Mouse (Mus musculus) embryonic facial prominence, embryonic 11.5 days (tissue): ENCODE results near the gene Mlph. TPM values are rescaled to one million over a fixed set of nuclear protein-coding genes. Genes with fewer than 3 reads are reported as not detected.
A peak's percentile ranks its signal among the peaks of the same experiment; 100 is the strongest.

Source experiments
- ATAC-seq: fragments of 200-750 bp; cut with Nextera tagmentation; replicated peaks from 2 replicates; pipeline ENCODE4 v1.8.0; 2017; ENCODE audit warnings: low read depth; ENCODE audit not compliant: insufficient number of reproducible peaks, low FRiP score, low TSS enrichment
- DNase-seq: peaks from one replicate; pipeline ENCODE4 v3.0.0-alpha.2; 2015; ENCODE audit warnings: low spot score
- H3K27ac ChIP-seq: fragments of 300-500 bp; sonication (generic); replicated peaks from 2 replicates; pipeline ENCODE4 v1.5.1; 2014; ENCODE audit warnings: mild to moderate bottlenecking, low read depth, low read length, control low read depth
- H3K27me3 ChIP-seq: fragments of 300-500 bp; sonication (generic); 2 replicates; pipeline ENCODE4 v1.6.1; 2014; ENCODE audit warnings: mild to moderate bottlenecking, low read length, moderate library complexity, mixed read lengths; ENCODE audit not compliant: control insufficient read depth, insufficient read depth
- H3K36me3 ChIP-seq: fragments of 300-500 bp; sonication (generic); replicated peaks from 2 replicates; pipeline ENCODE4 v1.6.1; 2014; ENCODE audit warnings: low read depth, mild to moderate bottlenecking, low read length, moderate library complexity, mixed read lengths; ENCODE audit not compliant: control insufficient read depth, insufficient read depth
- H3K4me1 ChIP-seq: fragments of 300-500 bp; sonication (generic); 2 replicates; pipeline ENCODE4 v1.6.1; 2014; ENCODE audit warnings: low read length, mixed read lengths; ENCODE audit not compliant: control insufficient read depth, insufficient read depth
- H3K4me2 ChIP-seq: fragments of 300-500 bp; sonication (generic); 2 replicates; pipeline ENCODE4 v1.6.1; 2014; ENCODE audit warnings: low read depth, mild to moderate bottlenecking, control low read depth, low read length, moderate library complexity
- H3K4me3 ChIP-seq: fragments of 300-500 bp; sonication (generic); 2 replicates; pipeline ENCODE4 v1.5.1; 2014; ENCODE audit warnings: low read depth, low read length, control low read depth
- H3K9ac ChIP-seq: fragments of 300-500 bp; sonication (generic); replicated peaks from 2 replicates; pipeline ENCODE4 v1.6.1; 2014; ENCODE audit warnings: mild to moderate bottlenecking, control low read depth, low read length
- H3K9me3 ChIP-seq: fragments of 300-500 bp; sonication (generic); replicated peaks from 2 replicates; pipeline ENCODE4 v1.6.1; 2016; ENCODE audit warnings: mild to moderate bottlenecking, low read length, inconsistent platforms, mixed read lengths; ENCODE audit not compliant: control insufficient read depth
- WGBS: fragments of 180-500 bp; shearing (Covaris S2); extraction: QIAGEN DNeasy Blood & Tissue Kit; methylation state at CpG from one replicate; pipeline ENCODE4 v1.1.7; 2014; 5-methylcytosine and 5-hydroxymethylcytosine counted together
- polyA plus RNA-seq: library from polyadenylated mRNA; unstranded; fragments of >200 nt; fragmentation: Nextera tagmentation; extraction: Ambion mirVana; gene quantifications from 2 replicates; pipeline ENCODE4 v1.2.1, GENCODE M21; 2014

The Mlph gene
- 0.07 and 0.31 TPM in 2 replicates for polyA plus RNA-seq

DNA sequence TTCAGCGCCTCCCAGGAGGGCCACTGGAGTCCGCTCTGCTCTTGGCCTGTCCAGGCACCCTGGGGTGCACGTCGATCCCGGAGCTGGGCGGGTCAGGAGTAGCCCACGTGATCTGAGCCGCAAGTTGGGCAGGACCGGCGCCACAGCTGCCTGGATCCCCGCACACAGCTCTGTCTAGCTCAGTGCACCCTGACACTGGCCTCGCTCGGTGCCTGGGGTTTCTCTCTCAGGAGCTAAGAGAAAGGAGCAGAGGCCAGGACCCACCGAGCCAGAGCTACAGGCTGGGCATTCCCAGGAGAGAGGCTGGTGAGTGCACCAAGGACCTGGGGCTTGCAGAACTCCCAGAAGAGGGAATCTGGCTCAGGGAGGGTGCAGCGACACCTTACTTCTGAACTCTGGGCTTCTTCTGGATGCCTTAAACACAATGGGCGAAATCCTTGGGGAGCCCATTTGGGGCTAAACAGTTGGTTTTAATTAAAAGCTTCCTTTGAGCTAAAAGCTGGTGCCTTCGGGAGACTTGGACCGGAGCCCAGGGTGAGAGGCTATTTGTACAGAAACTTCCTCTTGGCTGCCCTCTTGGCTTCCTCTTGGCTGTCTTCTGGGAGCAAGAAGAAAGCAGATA lies at the start of gene Mlph:
Gene Mlph, plus strand, starts transcription at position 138 of the 622 bp plus-strand sequence.
- Histone ChIP-seq H3K9ac (peak within 1 kb of the TSS; percentile 15), H3K4me1 (no peaks in the 10 kb centered on the region), H3K27me3 (no peaks in the 10 kb centered on the region), H3K4me3 (no peak within 1 kb of the TSS), H3K9me3 (no peaks in the 10 kb centered on the region; the same call in 1 of the 2 replicates), H3K36me3 (no peaks in the 10 kb centered on the region), H3K27ac (no peak within 1 kb of the TSS), H3K4me2 (peak within 1 kb of the TSS; percentile 27)
- whole genome bisulfite sequencing, result 11% methylated on average over 18 of the region's 18 CpGs
- DNase-seq (peak; percentile 33), ATAC-seq (no peak)

DNA sequence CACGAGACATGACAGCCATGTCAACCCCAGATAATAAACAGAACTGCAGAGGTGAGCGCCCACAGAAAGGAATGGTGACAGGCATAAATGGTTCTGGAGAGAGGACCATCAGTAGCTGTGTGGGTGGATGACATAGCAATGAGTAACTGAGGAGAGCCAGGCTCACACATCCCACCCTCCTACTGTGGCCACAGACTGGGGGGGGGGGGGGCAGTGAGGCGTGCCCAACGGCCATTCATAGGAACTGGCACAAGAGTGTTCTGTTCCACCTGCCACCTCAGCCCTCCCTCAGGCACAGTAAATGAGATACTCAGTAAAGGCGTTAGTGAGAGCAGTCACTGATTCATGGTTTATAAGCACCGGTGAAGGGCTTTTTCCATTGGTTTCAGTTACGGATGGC lies 48.2 kb upstream of the Mlph start:
- Histone ChIP-seq H3K4me2 (no peak overlapping the region), H3K9ac (no peak overlapping the region), H3K4me3 (no peak overlapping the region), H3K27ac (no peak overlapping the region), H3K4me1 (no peaks in the 10 kb centered on the region), H3K36me3 (no peaks in the 10 kb centered on the region), H3K9me3 (no peaks in the 10 kb centered on the region), H3K27me3 (no peaks in the 10 kb centered on the region)
- ATAC-seq (no peak), DNase-seq (no peak)
- WGBS, result 84% methylated on average over 7 of the region's 7 CpGs

DNA sequence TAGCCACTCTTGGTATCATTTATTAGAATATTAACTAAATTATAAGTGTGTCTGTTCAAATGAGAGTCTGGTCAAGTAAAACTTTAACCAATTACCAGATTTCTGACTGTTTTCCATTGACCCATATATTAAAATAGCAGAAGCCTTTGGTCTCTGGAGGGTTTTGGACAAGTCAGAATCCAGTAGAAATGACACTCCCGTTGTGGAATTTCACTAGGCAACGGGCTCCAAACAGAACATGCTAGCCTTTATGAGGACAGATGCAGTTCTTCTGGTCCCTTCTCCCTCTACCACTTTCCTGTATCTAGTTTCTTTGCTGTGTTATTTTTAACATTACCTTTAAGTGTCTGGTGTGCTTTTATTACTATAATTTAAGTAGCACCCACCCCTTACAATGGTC lies 44.3 kb upstream of the Mlph start:
- Histone ChIP-seq H3K4me3 (no peak overlapping the region), H3K9ac (no peak overlapping the region), H3K36me3 (no peaks in the 10 kb centered on the region), H3K4me2 (no peak overlapping the region), H3K9me3 (no peaks in the 10 kb centered on the region), H3K4me1 (no peaks in the 10 kb centered on the region), H3K27ac (no peak overlapping the region), H3K27me3 (no peaks in the 10 kb centered on the region)
- ATAC-seq, result no peak
- DNase-seq, result no peak
- WGBS, result 78% methylated on average over 2 of the region's 2 CpGs

DNA sequence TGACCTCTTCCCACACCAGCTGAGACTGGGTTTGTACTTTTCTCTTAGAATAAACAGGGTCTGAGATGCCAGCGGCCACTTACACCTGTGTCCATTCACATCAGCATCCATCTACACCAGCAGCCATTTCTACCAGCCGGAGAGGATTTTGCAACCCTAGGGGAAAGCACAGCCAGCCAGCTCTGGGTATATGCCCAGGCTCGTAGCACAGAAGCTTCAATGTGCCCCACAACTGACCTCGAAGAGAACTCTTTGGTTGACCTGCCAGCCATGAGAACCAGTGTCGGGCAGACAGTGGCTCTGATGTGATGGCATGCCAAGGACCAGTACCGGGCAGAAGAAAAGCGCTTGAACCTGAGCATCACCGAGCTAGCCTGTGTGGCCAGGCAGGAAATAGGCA lies 39.5 kb upstream of the Mlph start:
- Histone ChIP-seq H3K4me3 (no peak overlapping the region), H3K4me1 (no peaks in the 10 kb centered on the region), H3K9ac (no peak overlapping the region), H3K27me3 (no peaks in the 10 kb centered on the region), H3K27ac (no peak overlapping the region), H3K4me2 (no peak overlapping the region), H3K36me3 (no peaks in the 10 kb centered on the region), H3K9me3 (no peaks in the 10 kb centered on the region)
- 87% methylated on average over 8 of the region's 8 CpGs for WGBS
- DNase-seq (no peak), ATAC-seq (no peak)

DNA sequence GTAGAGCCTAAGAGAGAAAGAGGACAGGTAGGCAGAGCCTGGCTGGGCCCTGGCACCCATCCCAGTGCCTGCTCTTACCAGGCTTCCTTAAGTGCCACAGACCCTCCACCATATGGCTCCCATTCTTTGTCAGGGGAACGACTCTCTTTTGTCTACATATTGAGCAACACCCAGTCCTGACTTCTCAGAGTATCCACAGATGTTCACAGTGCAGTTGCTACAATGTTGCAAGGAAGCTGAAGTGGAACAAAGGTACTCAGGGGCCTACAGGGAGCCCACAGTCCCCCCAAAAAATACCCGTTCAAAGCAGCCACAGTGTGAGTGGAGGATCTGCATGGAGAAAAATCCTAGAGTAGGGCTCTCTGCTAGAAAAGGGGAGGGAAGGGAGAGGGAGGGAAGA lies 38.9 kb upstream of the Mlph start:
- Histone ChIP-seq H3K4me1 (no peaks in the 10 kb centered on the region), H3K36me3 (no peaks in the 10 kb centered on the region), H3K9ac (no peak overlapping the region), H3K4me3 (no peak overlapping the region), H3K27ac (no peak overlapping the region), H3K9me3 (no peaks in the 10 kb centered on the region), H3K4me2 (no peak overlapping the region), H3K27me3 (no peaks in the 10 kb centered on the region)
- ATAC-seq (no peak), DNase-seq (no peak)
- WGBS, result 39% methylated on average over 2 of the region's 2 CpGs

DNA sequence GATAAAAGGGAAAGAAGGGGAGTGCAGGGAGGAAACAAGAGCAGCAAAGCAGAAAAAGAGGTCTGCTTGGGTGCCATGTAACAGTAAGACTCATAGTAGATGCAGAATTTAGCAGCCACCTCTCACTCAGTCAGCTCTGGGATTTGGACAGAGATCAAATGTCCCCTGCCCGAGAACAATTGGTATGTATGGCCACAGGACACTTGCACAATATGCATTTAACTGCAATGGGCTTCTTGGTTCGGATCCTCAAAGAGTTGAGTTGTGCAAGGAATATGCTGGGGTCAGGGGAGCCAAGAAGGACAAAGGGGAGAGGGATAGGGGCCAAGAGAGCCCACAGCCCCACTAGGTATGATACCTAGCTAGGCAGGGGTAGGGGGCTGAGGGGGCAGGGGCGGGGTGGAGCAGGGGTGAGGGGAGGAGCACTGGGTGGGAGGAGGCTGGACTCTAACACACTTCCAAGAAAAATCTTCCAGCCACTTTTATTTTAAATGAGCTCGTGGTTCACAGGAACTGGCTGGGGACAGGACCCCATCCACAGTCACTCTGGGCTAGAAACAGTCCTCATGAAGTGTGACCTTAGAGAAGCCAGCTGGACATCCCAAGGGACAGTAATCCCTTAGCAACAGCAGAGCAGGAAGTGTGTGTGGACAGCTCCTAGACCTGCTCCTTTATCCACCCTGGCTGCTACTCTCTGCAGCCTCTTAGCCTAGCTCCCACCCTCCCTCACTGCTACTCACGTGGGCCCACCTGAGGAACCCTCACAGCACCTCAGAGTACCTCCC lies 38.2 kb upstream of the Mlph start:
- no peak for ATAC-seq
- 58% methylated on average over 5 of the region's 5 CpGs for WGBS
- DNase-seq, result no peak
- no peak overlapping the region for H3K4me2 ChIP-seq
- no peaks in the 10 kb centered on the region for H3K27me3 ChIP-seq
- no peak overlapping the region for H3K4me3 ChIP-seq
- no peak overlapping the region for H3K27ac ChIP-seq
- no peaks in the 10 kb centered on the region for H3K4me1 ChIP-seq
- no peaks in the 10 kb centered on the region for H3K36me3 ChIP-seq
- H3K9ac ChIP-seq, result no peak overlapping the region
- no peaks in the 10 kb centered on the region for H3K9me3 ChIP-seq

DNA sequence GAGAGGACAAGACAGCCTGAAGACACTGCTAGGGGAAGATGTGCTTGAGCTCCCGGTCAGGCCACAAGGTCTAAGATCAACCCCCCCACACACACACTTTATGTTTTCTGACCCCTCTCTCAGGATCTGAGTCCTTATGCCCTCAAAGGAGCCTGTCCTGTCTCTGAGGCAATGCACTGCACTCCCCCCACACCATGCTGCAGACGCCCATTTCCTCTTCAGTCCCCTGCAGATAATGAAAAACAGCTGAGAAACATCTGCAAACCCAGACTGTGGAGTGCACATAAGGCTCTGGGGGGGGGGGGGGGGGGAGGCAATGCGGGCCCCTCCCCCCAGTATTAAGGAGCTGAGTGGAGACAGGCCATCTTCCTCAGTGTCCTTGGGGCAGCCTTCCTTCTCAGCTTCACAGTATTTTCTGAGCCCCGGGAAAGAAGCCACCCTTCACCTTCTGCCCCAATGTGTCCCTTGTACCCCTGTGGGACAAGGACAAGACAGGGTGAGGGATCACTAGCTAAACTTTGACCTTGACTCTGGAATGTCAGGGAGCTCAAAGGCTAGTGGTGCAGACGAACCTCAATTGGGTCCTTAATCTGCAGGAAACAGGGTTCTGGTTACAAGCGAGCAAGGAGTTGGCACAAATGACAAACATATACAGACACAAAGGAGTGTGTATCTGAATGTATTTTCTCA lies 29.0 kb upstream of the Mlph start:
- no peaks in the 10 kb centered on the region for H3K27me3 ChIP-seq
- H3K9me3 ChIP-seq, result no peaks in the 10 kb centered on the region
- 27% methylated on average over 6 of the region's 6 CpGs for WGBS
- H3K4me2 ChIP-seq, result no peak overlapping the region
- ATAC-seq (peak; percentile 90; the same call in 1 of the 2 replicates), DNase-seq (peak; percentile 85)
- H3K4me3 ChIP-seq, result no peak overlapping the region
- 0 out of 2 replicates have a peak overlapping the region, but pooled peaks have one; percentile 32 for H3K27ac ChIP-seq
- H3K4me1 ChIP-seq, result no peaks in the 10 kb centered on the region
- H3K9ac ChIP-seq, result no peak overlapping the region
- H3K36me3 ChIP-seq, result no peaks in the 10 kb centered on the region

DNA sequence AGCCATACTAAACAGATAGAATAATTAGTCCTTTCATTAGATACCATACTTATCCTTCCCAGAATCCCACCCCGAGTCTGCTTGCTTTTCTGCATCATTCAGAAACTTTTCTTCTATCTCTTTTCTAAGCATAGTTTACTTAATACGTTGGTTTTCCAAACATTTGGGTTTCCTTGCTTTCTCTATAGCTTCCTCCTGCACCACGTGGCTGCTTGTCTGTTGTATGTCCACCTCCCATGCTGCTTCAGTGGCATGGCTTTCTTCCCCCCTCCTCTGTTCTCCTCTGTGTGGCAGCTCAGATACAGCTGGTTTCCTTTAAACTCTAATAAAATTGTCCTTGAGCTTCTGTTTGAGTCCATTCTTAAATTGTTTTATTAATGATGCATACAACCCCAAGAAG lies 20.4 kb upstream of the Mlph start:
- H3K4me3 ChIP-seq, result no peak overlapping the region
- no peaks in the 10 kb centered on the region for H3K36me3 ChIP-seq
- ATAC-seq (no peak), DNase-seq (no peak)
- H3K27me3 ChIP-seq, result no peaks in the 10 kb centered on the region
- 61% methylated on average over 3 of the region's 3 CpGs for WGBS
- H3K9me3 ChIP-seq, result no peaks in the 10 kb centered on the region
- no peak overlapping the region for H3K9ac ChIP-seq
- no peak overlapping the region for H3K4me2 ChIP-seq
- no peak overlapping the region for H3K27ac ChIP-seq
- no peaks in the 10 kb centered on the region for H3K4me1 ChIP-seq
